Mouse (Mus musculus): ENCODE measurements around the gene Gif. TPM values are rescaled to one million over a fixed set of nuclear protein-coding genes. Genes with fewer than 3 reads are reported as not detected.

Gene Gif
- polyA plus RNA-seq, 1 experiment from 2014 or later, result not detected

GRCm38 (mm10) chr19:11807822-11808221 lies 60.5 kb downstream of the Gif start:
- DNase-seq (ENCODE audit: low spot score), result no peak
- Histone ChIP-seq H3K27ac (no peak overlapping the region), H3K9me3 (replicated peaks) (no peaks in the 10 kb centered on the region), H3K27me3 (ENCODE audit: low read depth, poor library complexity, severe bottlenecking) (no peaks in the 10 kb centered on the region), H3K4me3 (no peak overlapping the region), H3K4me1 (no peaks in the 10 kb centered on the region), H3K36me3 (no peaks in the 10 kb centered on the region)
- WGBS, result 81% methylated on average over 6 of the region's 6 CpGs

- no peak for DNase-seq (ENCODE audit: low spot score)
- no peaks in the 10 kb centered on the region for H3K4me1 ChIP-seq
- WGBS, result 95% methylated on average over 2 of the region's 2 CpGs
These were observed 61.1 kb downstream of the Gif start for GRCm38 (mm10) chr19:11808452-11808851.

GRCm38 (mm10) chr19:11810003-11810758 lies 62.8 kb downstream of the Gif start:
- H3K27me3 ChIP-seq (ENCODE audit: low read depth, poor library complexity, severe bottlenecking), result peaks cover 5% of the 10 kb centered on the region; the same call in 1 of the 2 replicates
- no peaks in the 10 kb centered on the region for H3K4me1 ChIP-seq
- H3K4me3 ChIP-seq, result no peak overlapping the region
- WGBS, result 88% methylated on average over 5 of the region's 5 CpGs
- no peaks in the 10 kb centered on the region for H3K36me3 ChIP-seq
- no peaks in the 10 kb centered on the region for H3K9me3 ChIP-seq (replicated peaks)
- H3K27ac ChIP-seq, result no peak overlapping the region
- no peak for DNase-seq (ENCODE audit: low spot score)

More at GRCm38 (mm10) chr19:11808452-11808851, 61.1 kb downstream of the Gif start:
- H3K9me3 ChIP-seq (replicated peaks), result no peaks in the 10 kb centered on the region
- no peaks in the 10 kb centered on the region for H3K36me3 ChIP-seq
- H3K4me3 ChIP-seq, result no peak overlapping the region
- no peak overlapping the region for H3K27ac ChIP-seq
- H3K27me3 ChIP-seq (ENCODE audit: low read depth, poor library complexity, severe bottlenecking), result no peaks in the 10 kb centered on the region

GRCm38 (mm10) chr19:11810856-11811255 lies 63.5 kb downstream of the Gif start:
- no peak overlapping the region for H3K4me3 ChIP-seq
- no peak overlapping the region for H3K27ac ChIP-seq
- no peak for DNase-seq (ENCODE audit: low spot score)
- no peaks in the 10 kb centered on the region for H3K4me1 ChIP-seq
- H3K9me3 ChIP-seq (replicated peaks), result no peaks in the 10 kb centered on the region
- H3K27me3 ChIP-seq (ENCODE audit: low read depth, poor library complexity, severe bottlenecking), result peaks cover 9% of the 10 kb centered on the region
- 89% methylated on average over 1 of the region's 1 CpGs for WGBS
- H3K36me3 ChIP-seq, result no peaks in the 10 kb centered on the region

GRCm38 (mm10) chr19:11811688-11812365 lies 64.5 kb downstream of the Gif start:
- no peak for DNase-seq (ENCODE audit: low spot score)
- Histone ChIP-seq H3K27ac (no peak overlapping the region), H3K27me3 (ENCODE audit: low read depth, poor library complexity, severe bottlenecking) (peaks cover 19% of the 10 kb centered on the region), H3K9me3 (replicated peaks) (no peaks in the 10 kb centered on the region), H3K4me1 (no peaks in the 10 kb centered on the region), H3K4me3 (no peak overlapping the region), H3K36me3 (no peaks in the 10 kb centered on the region)
- 73% methylated on average over 5 of the region's 5 CpGs for WGBS

Other genes starting within 250 kb of the Gif start
- 0.60 and 1.1 TPM in 2 replicates for gene Ms4a6b, start 231.0 kb upstream of the Gif start, polyA plus RNA-seq (2016; fragmentation: Nextera tagmentation; extraction: Ambion mirVana)
- gene Ms4a4d, start 210.8 kb upstream of the Gif start, polyA plus RNA-seq (2016; fragmentation: Nextera tagmentation; extraction: Ambion mirVana), result 0.31 and 0.36 TPM in 2 replicates
- 0.30 and 0.49 TPM in 2 replicates for gene Ms4a6d, start 142.7 kb upstream of the Gif start, polyA plus RNA-seq (2016; fragmentation: Nextera tagmentation; extraction: Ambion mirVana)
- not detected in 2 replicates for gene Ms4a2, start 123.8 kb upstream of the Gif start, polyA plus RNA-seq (2016; fragmentation: Nextera tagmentation; extraction: Ambion mirVana)
- gene Ms4a3, start 106.7 kb upstream of the Gif start, polyA plus RNA-seq (2016; fragmentation: Nextera tagmentation; extraction: Ambion mirVana), result not detected in 2 replicates
- not detected in 2 replicates for gene Oosp2, start 87.0 kb upstream of the Gif start, polyA plus RNA-seq (2016; fragmentation: Nextera tagmentation; extraction: Ambion mirVana)
- not detected in 2 replicates for gene Oosp1, start 56.4 kb upstream of the Gif start, polyA plus RNA-seq (2016; fragmentation: Nextera tagmentation; extraction: Ambion mirVana)
- not detected in 2 replicates for gene Oosp3, start 50.5 kb upstream of the Gif start, polyA plus RNA-seq (2016; fragmentation: Nextera tagmentation; extraction: Ambion mirVana)
- gene Mrpl16, start 22.8 kb downstream of the Gif start, polyA plus RNA-seq (2016; fragmentation: Nextera tagmentation; extraction: Ambion mirVana), result 54.2 and 63.0 TPM in 2 replicates
- 5.6 and 6.3 TPM in 2 replicates for gene Stx3, start 71.8 kb downstream of the Gif start, polyA plus RNA-seq (2016; fragmentation: Nextera tagmentation; extraction: Ambion mirVana)
- gene Olfr1417, start 91.7 kb downstream of the Gif start, polyA plus RNA-seq (2016; fragmentation: Nextera tagmentation; extraction: Ambion mirVana), result 0.06 TPM in 1 of 2 replicates, not detected in the other
- not detected in 2 replicates for gene Olfr1418, start 113.5 kb downstream of the Gif start, polyA plus RNA-seq (2016; fragmentation: Nextera tagmentation; extraction: Ambion mirVana)
- gene Olfr1419, start 127.6 kb downstream of the Gif start, polyA plus RNA-seq (2016; fragmentation: Nextera tagmentation; extraction: Ambion mirVana), result not detected in 2 replicates
- gene Olfr1420, start 139.0 kb downstream of the Gif start, polyA plus RNA-seq (2016; fragmentation: Nextera tagmentation; extraction: Ambion mirVana), result not detected in 2 replicates
- gene Patl1, start 164.8 kb downstream of the Gif start, polyA plus RNA-seq (2016; fragmentation: Nextera tagmentation; extraction: Ambion mirVana), result 20.4 and 21.2 TPM in 2 replicates
- gene Osbp, start 218.4 kb downstream of the Gif start, polyA plus RNA-seq (2016; fragmentation: Nextera tagmentation; extraction: Ambion mirVana), result 3.3 and 3.4 TPM in 2 replicates